Comparison of ENCODE assay signal across 8 mouse cellular contexts in the genomic region with DNA sequence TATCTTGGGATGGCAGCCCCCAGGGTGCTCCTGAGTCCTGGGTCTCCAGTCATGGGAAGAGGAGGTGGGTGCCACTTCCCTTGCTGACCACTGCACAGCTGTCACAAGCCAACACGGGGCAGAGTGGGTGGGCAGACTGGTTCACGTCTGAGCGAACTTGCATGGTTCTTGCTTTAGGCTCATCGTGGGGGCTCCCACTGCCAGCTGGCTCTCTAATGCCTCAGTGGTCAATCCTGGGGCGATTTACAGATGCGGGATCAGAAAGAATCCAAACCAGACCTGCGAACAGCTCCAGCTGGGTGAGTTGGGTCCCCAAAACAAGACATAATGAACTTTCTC. TPM values are rescaled to one million over a fixed set of nuclear protein-coding genes. Genes with fewer than 3 reads are reported as not detected.
DNase-seq lines count a peak whose midpoint lies in the region; ATAC-seq and TF ChIP-seq lines count a peak whose summit lies in the region.

No protein-coding gene starts in this region.

- H3K4me2 ChIP-seq in embryonic facial prominence, embryonic 13.5 days = peak overlapping the region; percentile 78
- H3K4me2 ChIP-seq in intestine, embryonic 14.5 days (ENCODE audit: low read length) = peak overlapping the region; percentile 83
- H3K4me2 ChIP-seq in myocyte (ENCODE audit: low read depth) = peak overlapping the region; percentile 76

- H3K27me3 ChIP-seq in embryonic facial prominence, embryonic 13.5 days = peaks cover 9% of the 10 kb centered on the region; the same call in 1 of the 2 replicates
- no peaks in the 10 kb centered on the region for H3K27me3 ChIP-seq in intestine, embryonic 14.5 days (replicated peaks; ENCODE audit: control insufficient read depth, insufficient read depth, low read length)
- no peaks in the 10 kb centered on the region for H3K27me3 ChIP-seq in myocyte (ENCODE audit: control insufficient read depth, insufficient read depth, insufficient read length)

- H3K9ac ChIP-seq in embryonic facial prominence, embryonic 13.5 days = peak overlapping the region; percentile 65
- peak overlapping the region; percentile 37 for H3K9ac ChIP-seq in intestine, embryonic 14.5 days (ENCODE audit: low read length)

- H3ac ChIP-seq in myocyte (ENCODE audit: control insufficient read depth, insufficient read length) = peak overlapping the region; percentile 21

- ATAC-seq in embryonic facial prominence, embryonic 13.5 days (ENCODE audit: insufficient number of reproducible peaks, insufficient read depth, low FRiP score, low TSS enrichment, low read depth) = 0 out of 2 replicates have a peak, but pooled peaks have one; percentile 13
- ATAC-seq in intestine, embryonic 14.5 days (replicated peaks; ENCODE audit: low FRiP score, low TSS enrichment, low read depth) = no peak; the same call in 1 of the 2 replicates
- ATAC-seq in frontal cortex, adult (ENCODE audit: low TSS enrichment) = no peak; the same call in 1 of the 2 replicates

- peak overlapping the region; percentile 8; the same call in 1 of the 2 replicates for H3K27ac ChIP-seq in embryonic facial prominence, embryonic 13.5 days
- H3K27ac ChIP-seq in intestine, embryonic 14.5 days (ENCODE audit: low read depth) = peak overlapping the region; percentile 47; the same call in 1 of the 2 replicates

- H3K9me3 ChIP-seq in embryonic facial prominence, embryonic 13.5 days = no peaks in the 10 kb centered on the region
- no peaks in the 10 kb centered on the region for H3K9me3 ChIP-seq in intestine, embryonic 14.5 days (ENCODE audit: control insufficient read depth, low read length)

- intact Hi-C loops in left cerebral cortex, postnatal 4 days (cut with DNase I) = no loop called here

- peaks cover 30% of the 10 kb centered on the region for H3K4me1 ChIP-seq in embryonic facial prominence, embryonic 13.5 days
- H3K4me1 ChIP-seq in intestine, embryonic 14.5 days (replicated peaks; ENCODE audit: control insufficient read depth, insufficient read depth, low read length) = peaks cover 6% of the 10 kb centered on the region

- peak overlapping the region; percentile 49 for H3K4me3 ChIP-seq in embryonic facial prominence, embryonic 13.5 days
- peak overlapping the region; percentile 36 for H3K4me3 ChIP-seq in intestine, embryonic 14.5 days (ENCODE audit: low read depth, low read length)
- peak overlapping the region; percentile 37 for H3K4me3 ChIP-seq in myocyte

- peak; percentile 37 for DNase-seq in left cerebral cortex, postnatal 4 days
- DNase-seq in left cerebral cortex, adult 9 months (ENCODE audit: low spot score in 2 of 2) = no peak
- DNase-seq in intestine, embryonic 14.5 days (ENCODE audit: low spot score) = no peak
- no peak for DNase-seq in yolk sac, embryonic 10.5 days (ENCODE audit: low spot score)
- no peak for DNase-seq in cerebellum, postnatal 36 days

- 10% methylated on average over 7 of the region's 7 CpGs for WGBS in embryonic facial prominence, embryonic 13.5 days
- 18% methylated on average over 7 of the region's 7 CpGs for WGBS in intestine, embryonic 14.5 days

- no peaks in the 10 kb centered on the region for H3K79me2 ChIP-seq in myocyte (ENCODE audit: control insufficient read depth, insufficient read depth)

- TF ChIP-seq POLR2A in myocyte (IDR thresholded peaks at IDR 0.05; ENCODE audit: insufficient read length, low read depth) = no peak

- no peaks in the 10 kb centered on the region for H3K36me3 ChIP-seq in embryonic facial prominence, embryonic 13.5 days
- no peaks in the 10 kb centered on the region for H3K36me3 ChIP-seq in intestine, embryonic 14.5 days (ENCODE audit: control insufficient read depth, insufficient read depth, low read length)
- H3K36me3 ChIP-seq in myocyte (ENCODE audit: control insufficient read depth, insufficient read depth) = no peaks in the 10 kb centered on the region

TF ChIP-seq in myocyte, 11 proteins besides CTCF, POLR2A, EP300 and RAD21:
- TF ChIP-seq REST (IDR thresholded peaks at IDR 0.05; ENCODE audit: insufficient read depth, insufficient read length) (no peak), E2F4 (IDR thresholded peaks at IDR 0.05; ENCODE audit: insufficient read depth) (no peak), MYOD1 (IDR thresholded peaks at IDR 0.05; ENCODE audit: control insufficient read depth in 1 of 3, insufficient read length in 2 of 3, low read depth in 2 of 3) (peak in 2 of 3 experiments; percentile 81 to 84), MYOG (IDR thresholded peaks at IDR 0.05; ENCODE audit: control insufficient read depth in 1 of 3, insufficient read depth in 1 of 3, insufficient read length in 2 of 3, low read depth in 2 of 3) (peak in 2 of 3 experiments; percentile 41 to 79)

RNA-seq across cellular contexts. Expression of a gene that starts 0.7 kb away (rescaled TPM):
- 10 to 100 TPM in 1 of 2 experiments, 1 to 10 TPM in 1; 9.0 to 10.6 TPM for total RNA-seq in left cerebral cortex, postnatal 4 days (2021)
- 6.5 and 7.0 TPM in 2 replicates for polyA plus RNA-seq in embryonic facial prominence, embryonic 13.5 days (2015; fragmentation: Nextera tagmentation; extraction: Ambion mirVana)
- 4.3 and 5.4 TPM in 2 replicates for polyA plus RNA-seq in intestine, embryonic 14.5 days (2014; fragmentation: Nextera tagmentation; extraction: Ambion mirVana)
- 2.5 TPM for polyA plus RNA-seq in myocyte (2012; fragmentation: generic; extraction: Trizol)
